Mouse (Mus musculus): ENCODE data around the gene Neurod1. TPM values are rescaled to one million over a fixed set of nuclear protein-coding genes. Genes with fewer than 3 reads are reported as not detected.
A peak's percentile ranks its signal among the peaks of the same experiment; 100 is the strongest.

The Neurod1 gene
- not detected in 2 replicates for polyA plus RNA-seq (2015; fragmentation: Nextera tagmentation; extraction: Ambion mirVana)

- ATAC-seq (ENCODE audit: low FRiP score, low TSS enrichment) = no peak; the same call in 1 of the 2 replicates
- H3K4me2 ChIP-seq (replicated peaks; ENCODE audit: low read depth, low read length) = peak within 1 kb of the TSS; percentile 49
- no peak within 1 kb of the TSS for H3K9ac ChIP-seq (replicated peaks; ENCODE audit: low read length)
- H3K4me3 ChIP-seq (ENCODE audit: low read length) = peak within 1 kb of the TSS; percentile 35
- peaks cover 13% of the 10 kb centered on the region; the same call in 1 of the 2 replicates for H3K4me1 ChIP-seq (ENCODE audit: insufficient read depth, low read length)
- no peaks in the 10 kb centered on the region for H3K9me3 ChIP-seq (ENCODE audit: low read length)
- no peaks in the 10 kb centered on the region for H3K36me3 ChIP-seq (ENCODE audit: insufficient read depth, low read length)
- under 1% methylated on average over 41 of the region's 42 CpGs for WGBS
- H3K27me3 ChIP-seq (ENCODE audit: insufficient read depth, low read length) = peaks cover 70% of the 10 kb centered on the region
- no peak within 1 kb of the TSS for H3K27ac ChIP-seq (ENCODE audit: low read length)
Observed at GRCm38 (mm10) chr2:79456575-79457349, at the start of gene Neurod1, which contains the start of gene Cerkl. TSS of gene Neurod1 (minus strand) at chr2:79456751. TSS of gene Cerkl (minus strand) at chr2:79456785.

- WGBS = 23% methylated on average over 10 of the region's 10 CpGs
- peak; percentile 67; the same call in 1 of the 2 replicates for ATAC-seq (ENCODE audit: low FRiP score, low TSS enrichment)
Observed at GRCm38 (mm10) chr2:79498990-79499755, 42.6 kb upstream of the Neurod1 start.

GRCm38 (mm10) chr2:79485127-79485526, 28.6 kb upstream of the Neurod1 start:
- 34% methylated on average over 3 of the region's 3 CpGs for WGBS
- Histone ChIP-seq H3K9me3 (ENCODE audit: low read length) (no peaks in the 10 kb centered on the region), H3K27ac (ENCODE audit: low read length) (no peak overlapping the region), H3K4me3 (ENCODE audit: low read length) (no peak overlapping the region), H3K27me3 (ENCODE audit: insufficient read depth, low read length) (no peaks in the 10 kb centered on the region), H3K9ac (replicated peaks; ENCODE audit: low read length) (no peak overlapping the region), H3K4me2 (replicated peaks; ENCODE audit: low read depth, low read length) (no peak overlapping the region), H3K4me1 (ENCODE audit: insufficient read depth, low read length) (0 out of 2 replicates have a peak, but pooled peaks cover 2% of the 10 kb centered on the region), H3K36me3 (ENCODE audit: insufficient read depth, low read length) (no peaks in the 10 kb centered on the region)
- peak; percentile 91 for ATAC-seq (ENCODE audit: low FRiP score, low TSS enrichment)

More at GRCm38 (mm10) chr2:79498990-79499755, 42.6 kb upstream of the Neurod1 start:
- no peaks in the 10 kb centered on the region for H3K4me1 ChIP-seq (ENCODE audit: insufficient read depth, low read length)
- no peak overlapping the region for H3K4me2 ChIP-seq (replicated peaks; ENCODE audit: low read depth, low read length)
- no peak overlapping the region for H3K4me3 ChIP-seq (ENCODE audit: low read length)
- H3K9me3 ChIP-seq (ENCODE audit: low read length) = no peaks in the 10 kb centered on the region
- H3K9ac ChIP-seq (replicated peaks; ENCODE audit: low read length) = no peak overlapping the region
- no peaks in the 10 kb centered on the region for H3K36me3 ChIP-seq (ENCODE audit: insufficient read depth, low read length)
- H3K27me3 ChIP-seq (ENCODE audit: insufficient read depth, low read length) = no peaks in the 10 kb centered on the region
- no peak overlapping the region for H3K27ac ChIP-seq (ENCODE audit: low read length)

GRCm38 (mm10) chr2:79482511-79482910, 26.0 kb upstream of the Neurod1 start:
- Histone ChIP-seq H3K9me3 (ENCODE audit: low read length) (no peaks in the 10 kb centered on the region), H3K36me3 (ENCODE audit: insufficient read depth, low read length) (no peaks in the 10 kb centered on the region), H3K4me3 (ENCODE audit: low read length) (no peak overlapping the region), H3K4me1 (ENCODE audit: insufficient read depth, low read length) (0 out of 2 replicates have a peak, but pooled peaks cover 2% of the 10 kb centered on the region), H3K4me2 (replicated peaks; ENCODE audit: low read depth, low read length) (no peak overlapping the region), H3K27me3 (ENCODE audit: insufficient read depth, low read length) (no peaks in the 10 kb centered on the region), H3K27ac (ENCODE audit: low read length) (no peak overlapping the region), H3K9ac (replicated peaks; ENCODE audit: low read length) (no peak overlapping the region)
- ATAC-seq (ENCODE audit: low FRiP score, low TSS enrichment) = no peak
- WGBS = 94% methylated on average over 2 of the region's 2 CpGs

- H3K9me3 ChIP-seq (ENCODE audit: low read length) = no peaks in the 10 kb centered on the region
- H3K27me3 ChIP-seq (ENCODE audit: insufficient read depth, low read length) = peaks cover 32% of the 10 kb centered on the region
- H3K9ac ChIP-seq (replicated peaks; ENCODE audit: low read length) = no peak overlapping the region
- no peak for ATAC-seq (ENCODE audit: low FRiP score, low TSS enrichment)
- H3K4me3 ChIP-seq (ENCODE audit: low read length) = no peak overlapping the region
- no peak overlapping the region for H3K27ac ChIP-seq (ENCODE audit: low read length)
- no peaks in the 10 kb centered on the region for H3K36me3 ChIP-seq (ENCODE audit: insufficient read depth, low read length)
- H3K4me2 ChIP-seq (replicated peaks; ENCODE audit: low read depth, low read length) = no peak overlapping the region
- 87% methylated on average over 4 of the region's 4 CpGs for WGBS
- 0 out of 2 replicates have a peak, but pooled peaks cover 8% of the 10 kb centered on the region for H3K4me1 ChIP-seq (ENCODE audit: insufficient read depth, low read length)
Observed at GRCm38 (mm10) chr2:79462411-79462810, 5.9 kb upstream of the Neurod1 start.

GRCm38 (mm10) chr2:79461861-79462260, 5.3 kb upstream of the Neurod1 start:
- H3K9me3 ChIP-seq (ENCODE audit: low read length) = no peaks in the 10 kb centered on the region
- H3K27me3 ChIP-seq (ENCODE audit: insufficient read depth, low read length) = peaks cover 38% of the 10 kb centered on the region
- H3K36me3 ChIP-seq (ENCODE audit: insufficient read depth, low read length) = no peaks in the 10 kb centered on the region
- H3K9ac ChIP-seq (replicated peaks; ENCODE audit: low read length) = no peak overlapping the region
- no peak overlapping the region for H3K4me2 ChIP-seq (replicated peaks; ENCODE audit: low read depth, low read length)
- ATAC-seq (ENCODE audit: low FRiP score, low TSS enrichment) = no peak
- 0 out of 2 replicates have a peak, but pooled peaks cover 8% of the 10 kb centered on the region for H3K4me1 ChIP-seq (ENCODE audit: insufficient read depth, low read length)
- no peak overlapping the region for H3K4me3 ChIP-seq (ENCODE audit: low read length)
- 80% methylated on average over 2 of the region's 2 CpGs for WGBS
- no peak overlapping the region for H3K27ac ChIP-seq (ENCODE audit: low read length)

- Histone ChIP-seq H3K9me3 (ENCODE audit: low read length) (no peaks in the 10 kb centered on the region), H3K27me3 (ENCODE audit: insufficient read depth, low read length) (peaks cover 51% of the 10 kb centered on the region), H3K27ac (ENCODE audit: low read length) (no peak overlapping the region), H3K9ac (replicated peaks; ENCODE audit: low read length) (no peak overlapping the region), H3K36me3 (ENCODE audit: insufficient read depth, low read length) (no peaks in the 10 kb centered on the region), H3K4me3 (ENCODE audit: low read length) (no peak overlapping the region), H3K4me2 (replicated peaks; ENCODE audit: low read depth, low read length) (no peak overlapping the region), H3K4me1 (ENCODE audit: insufficient read depth, low read length) (0 out of 2 replicates have a peak, but pooled peaks cover 13% of the 10 kb centered on the region)
- no peak for ATAC-seq (ENCODE audit: low FRiP score, low TSS enrichment)
- WGBS = 2% methylated on average over 2 of the region's 2 CpGs
Observed at GRCm38 (mm10) chr2:79460586-79460985, 4.0 kb upstream of the Neurod1 start.

- no peaks in the 10 kb centered on the region for H3K9me3 ChIP-seq (ENCODE audit: low read length)
- H3K36me3 ChIP-seq (ENCODE audit: insufficient read depth, low read length) = no peaks in the 10 kb centered on the region
- H3K9ac ChIP-seq (replicated peaks; ENCODE audit: low read length) = no peak overlapping the region
- H3K4me1 ChIP-seq (ENCODE audit: insufficient read depth, low read length) = 0 out of 2 replicates have a peak, but pooled peaks cover 13% of the 10 kb centered on the region
- peaks cover 55% of the 10 kb centered on the region for H3K27me3 ChIP-seq (ENCODE audit: insufficient read depth, low read length)
- H3K4me2 ChIP-seq (replicated peaks; ENCODE audit: low read depth, low read length) = no peak overlapping the region
- WGBS = 9% methylated on average over 14 of the region's 14 CpGs
- no peak overlapping the region for H3K27ac ChIP-seq (ENCODE audit: low read length)
- no peak overlapping the region for H3K4me3 ChIP-seq (ENCODE audit: low read length)
- ATAC-seq (ENCODE audit: low FRiP score, low TSS enrichment) = no peak
Observed at GRCm38 (mm10) chr2:79460107-79460506, 3.6 kb upstream of the Neurod1 start.

- Histone ChIP-seq H3K4me1 (ENCODE audit: insufficient read depth, low read length) (0 out of 2 replicates have a peak, but pooled peaks cover 13% of the 10 kb centered on the region), H3K36me3 (ENCODE audit: insufficient read depth, low read length) (no peaks in the 10 kb centered on the region), H3K4me3 (ENCODE audit: low read length) (peak overlapping the region; percentile 3; the same call in 1 of the 2 replicates), H3K27ac (ENCODE audit: low read length) (no peak overlapping the region), H3K9me3 (ENCODE audit: low read length) (no peaks in the 10 kb centered on the region), H3K4me2 (replicated peaks; ENCODE audit: low read depth, low read length) (no peak overlapping the region), H3K9ac (replicated peaks; ENCODE audit: low read length) (no peak overlapping the region), H3K27me3 (ENCODE audit: insufficient read depth, low read length) (peaks cover 63% of the 10 kb centered on the region)
- WGBS = 1% methylated on average over 44 of the region's 44 CpGs
- peak; percentile 21; the same call in 1 of the 2 replicates for ATAC-seq (ENCODE audit: low FRiP score, low TSS enrichment)
Observed at GRCm38 (mm10) chr2:79459061-79460045, 2.8 kb upstream of the Neurod1 start.

Measured in kidney, embryonic 16.5 days (tissue).